Mouse (Mus musculus) neutrophil, adult 59 days (primary cell): ENCODE results near the gene Cfap46. TPM values are rescaled to one million over a fixed set of nuclear protein-coding genes. Genes with fewer than 3 reads are reported as not detected.

Experiments
- total RNA-seq, 2 experiments: library from RNA; stranded (reverse); gene quantifications; 1 replicate in 1 of 2; 2 replicates in 1 of 2; pipeline ENCODE4 v1.2.4; 2023

Gene Cfap46
- total RNA-seq, result not detected

DNA sequence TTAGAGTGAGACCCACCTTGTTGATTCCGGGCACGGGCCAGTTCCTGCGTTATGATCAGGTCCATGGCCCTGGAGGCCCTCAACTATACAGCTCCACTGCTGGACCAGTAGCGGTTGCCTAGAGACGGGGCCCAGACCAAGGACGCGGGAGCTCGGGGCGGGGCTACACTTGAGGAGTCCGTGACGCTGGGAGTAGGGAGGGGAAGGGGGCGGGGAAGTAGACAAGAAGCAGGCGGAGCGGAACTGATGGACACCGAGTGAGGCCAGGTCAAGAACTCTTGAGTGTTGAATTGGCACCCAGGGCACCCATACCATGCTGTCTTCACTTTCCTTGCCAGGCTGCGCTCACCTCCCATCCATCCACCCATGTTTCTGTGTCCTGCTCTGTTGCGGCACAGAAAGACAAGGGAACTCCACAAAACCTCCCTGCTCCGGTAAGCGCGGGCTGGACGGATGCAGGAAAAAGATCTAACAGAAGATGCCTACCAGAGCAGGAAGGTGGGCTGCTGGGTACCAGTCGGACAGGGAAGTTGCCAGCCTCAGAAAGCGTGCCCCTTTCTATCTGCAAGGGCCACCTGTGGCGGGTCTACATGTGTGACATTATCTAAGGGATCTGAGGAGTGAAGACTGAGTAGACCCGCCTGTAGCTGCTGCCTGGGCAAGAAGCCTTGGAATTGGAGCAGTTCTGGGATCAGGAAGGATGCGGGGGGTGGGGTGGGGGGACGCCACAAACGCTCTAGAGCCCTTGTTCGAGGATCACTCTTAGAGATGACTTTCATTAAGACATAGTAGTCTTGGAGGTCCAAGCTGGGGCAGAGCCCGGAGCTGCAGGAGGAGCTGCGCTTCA is at the start of gene Cfap46:
Gene Cfap46, minus strand, starts transcription at position 112 of the 847 bp plus-strand sequence.

DNA sequence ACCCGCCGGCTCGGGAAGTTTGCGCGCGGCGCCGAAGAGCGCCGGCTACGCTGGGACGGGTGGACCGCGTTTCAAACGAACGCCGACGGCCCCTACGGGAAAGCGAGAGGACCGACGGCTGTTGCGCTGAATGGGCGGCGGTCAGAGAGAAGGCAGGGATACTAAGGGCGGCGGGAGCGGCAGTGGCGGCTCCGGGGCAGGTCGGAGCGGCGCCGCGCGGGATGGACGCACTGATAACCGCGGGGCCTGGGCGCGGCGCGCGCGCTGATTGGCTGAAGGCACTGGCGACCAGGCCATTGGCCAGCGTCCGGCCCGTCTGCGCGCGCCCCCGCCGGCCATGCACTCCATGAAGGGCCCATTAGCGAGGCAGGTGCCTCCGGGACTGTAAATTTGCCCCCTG is 101.0 kb downstream of the Cfap46 start, which contains the start of gene Nkx6-2:
Gene Nkx6-2, minus strand, starts transcription at position 203 of the 400 bp plus-strand sequence.

Other genes starting within 250 kb of the Cfap46 start
- not detected for gene Nkx6-2, start 101.0 kb downstream of the Cfap46 start, total RNA-seq
- gene Adgra1, start 150.4 kb upstream of the Cfap46 start, total RNA-seq, result not detected
- not detected for gene Kndc1, start 210.9 kb upstream of the Cfap46 start, total RNA-seq